Mouse (Mus musculus) c-Kit-positive CD71-positive TER-119-positive erythroid progenitor cells, embryonic 14.5 days (primary cell): ENCODE measurements at regions not wholly inside any gene's neighbourhood (a gene's known extent, or its start where the extent isn't known, plus 50 kb on each side); places are given as distances from the start of the nearest gene placed in this dataset.

Experiments used
- DNase-seq: peaks from one replicate; pipeline ENCODE4 v3.0.0-alpha.2; 2013; ENCODE audit warnings: low spot score

- no peak for DNase-seq
These were observed 229.1 kb upstream of the G2e3 start for GRCm38 (mm10) chr12:51118781-51119180.

GRCm38 (mm10) chr12:51118021-51118694 is 229.7 kb upstream of the G2e3 start:
- DNase-seq: no peak

GRCm38 (mm10) chr12:51117436-51118020 is 230.3 kb upstream of the G2e3 start:
- no peak for DNase-seq

DNA sequence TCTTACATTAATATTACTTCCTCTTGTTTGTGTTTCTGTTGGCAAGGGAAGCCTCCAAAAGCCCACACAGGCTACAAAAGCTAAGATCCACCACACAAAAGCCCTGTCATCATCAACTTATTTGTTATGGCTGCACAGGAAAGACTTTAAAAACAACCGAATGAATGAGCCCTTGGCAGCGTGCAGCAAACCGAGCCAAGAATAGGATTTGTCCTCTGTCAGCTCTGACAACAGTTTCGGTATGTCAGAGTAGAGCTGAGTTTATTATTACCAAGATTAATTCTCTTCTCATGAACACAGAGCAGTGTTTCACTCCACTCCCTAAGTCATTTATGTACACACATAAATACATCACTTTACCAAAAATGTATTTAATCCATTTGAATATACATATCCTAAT is 236.1 kb upstream of the G2e3 start:
- no peak for DNase-seq

- no peak for DNase-seq
These were observed 239.8 kb upstream of the G2e3 start for GRCm38 (mm10) chr12:51108044-51108443.

GRCm38 (mm10) chr12:51103541-51104042 is 244.3 kb upstream of the G2e3 start:
- DNase-seq: no peak

GRCm38 (mm10) chr12:51101636-51102035 is 246.2 kb upstream of the G2e3 start:
- no peak for DNase-seq

GRCm38 (mm10) chr12:51100868-51101267 is 247.0 kb upstream of the G2e3 start:
- no peak for DNase-seq

GRCm38 (mm10) chr12:51095974-51096373 is 251.9 kb upstream of the G2e3 start:
- DNase-seq: no peak

GRCm38 (mm10) chr12:51089324-51089723 is 258.5 kb upstream of the G2e3 start:
- no peak for DNase-seq

DNA sequence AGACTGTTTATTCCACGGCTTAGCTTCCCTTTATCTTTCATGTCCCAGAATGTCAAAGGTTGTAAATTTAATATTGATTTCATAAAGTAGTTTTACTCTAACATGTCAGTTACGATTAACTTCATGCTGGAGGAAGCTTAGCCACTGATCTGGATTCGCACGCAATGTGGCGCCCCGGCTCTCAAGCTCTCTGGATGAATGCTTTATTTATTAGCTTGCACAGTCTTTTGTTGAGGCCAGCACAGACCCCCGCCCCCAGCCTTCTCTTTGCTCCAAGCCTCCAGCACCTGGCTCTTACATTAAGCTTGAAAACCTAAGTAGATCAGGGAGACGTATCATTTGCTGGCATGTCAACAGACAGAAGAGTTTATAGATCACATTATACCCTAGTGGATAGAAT is 266.1 kb upstream of the G2e3 start:
- DNase-seq: no peak

DNA sequence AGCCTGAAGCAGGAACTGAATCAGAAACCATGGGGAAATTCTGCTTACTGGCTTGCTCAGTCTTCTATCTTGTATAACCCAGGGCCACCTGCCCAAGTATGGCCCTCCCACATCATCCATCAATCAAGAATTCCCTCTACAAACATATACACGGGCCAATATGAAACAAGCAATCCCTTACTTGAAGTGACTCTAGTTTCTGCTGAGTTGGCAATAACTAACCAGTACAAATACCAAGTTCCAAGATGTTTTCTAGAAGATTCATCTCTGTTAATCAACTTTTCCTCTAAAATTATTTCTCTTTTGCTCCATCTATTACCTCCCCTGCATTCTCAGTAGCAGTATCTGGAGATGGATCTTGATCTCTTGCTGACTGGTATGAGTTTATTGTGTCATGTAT is 274.4 kb upstream of the G2e3 start:
- no peak for DNase-seq

- no peak for DNase-seq
These were observed 286.9 kb upstream of the G2e3 start for GRCm38 (mm10) chr12:51060931-51061330.

DNA sequence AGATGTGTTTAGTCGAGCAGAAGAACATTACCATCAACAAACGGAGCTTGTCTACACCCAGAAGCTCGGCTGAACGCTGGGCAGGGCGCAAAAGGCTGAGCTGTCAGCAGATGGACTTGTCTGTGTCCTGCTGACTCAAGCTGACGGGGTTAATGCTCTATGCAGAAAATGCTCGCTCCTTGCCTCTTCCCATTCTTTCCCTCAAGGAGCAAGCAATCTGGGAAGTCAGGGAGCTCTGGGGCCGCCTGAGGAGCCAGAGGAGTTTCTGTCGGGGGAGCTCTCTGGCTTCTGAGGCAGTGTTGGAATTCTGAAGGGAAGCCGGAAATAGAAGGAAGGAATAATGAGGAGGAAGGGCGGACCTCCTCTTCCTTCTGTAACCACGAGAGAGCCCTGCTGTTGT is 289.3 kb upstream of the G2e3 start:
- DNase-seq: no peak

- no peak for DNase-seq
These were observed 289.8 kb upstream of the G2e3 start for GRCm38 (mm10) chr12:51058104-51058503.

DNA sequence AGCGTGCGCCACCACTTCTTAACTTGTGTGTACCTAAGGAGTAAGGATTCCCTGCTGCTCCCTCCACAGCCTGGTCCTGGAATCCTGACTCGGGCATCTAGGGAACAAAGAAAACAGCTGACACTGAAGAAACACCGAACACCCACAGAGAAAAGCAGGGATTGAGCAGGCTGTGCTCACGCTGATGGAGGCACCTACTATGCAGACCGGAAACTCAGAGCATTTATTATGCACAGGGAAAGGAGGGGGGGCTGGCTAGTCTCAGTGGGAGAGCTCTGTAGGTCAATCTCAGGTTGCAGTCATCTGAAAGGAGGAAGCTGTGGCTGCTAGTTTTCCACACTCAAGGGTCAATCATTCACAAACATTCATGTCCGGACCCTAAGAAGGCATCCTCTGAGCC is 300.7 kb upstream of the G2e3 start:
- DNase-seq: no peak

- DNase-seq: no peak
These were observed 302.4 kb upstream of the G2e3 start for GRCm38 (mm10) chr12:51045437-51045836.

GRCm38 (mm10) chr12:51045020-51045419 is 302.8 kb upstream of the G2e3 start:
- DNase-seq: no peak

DNA sequence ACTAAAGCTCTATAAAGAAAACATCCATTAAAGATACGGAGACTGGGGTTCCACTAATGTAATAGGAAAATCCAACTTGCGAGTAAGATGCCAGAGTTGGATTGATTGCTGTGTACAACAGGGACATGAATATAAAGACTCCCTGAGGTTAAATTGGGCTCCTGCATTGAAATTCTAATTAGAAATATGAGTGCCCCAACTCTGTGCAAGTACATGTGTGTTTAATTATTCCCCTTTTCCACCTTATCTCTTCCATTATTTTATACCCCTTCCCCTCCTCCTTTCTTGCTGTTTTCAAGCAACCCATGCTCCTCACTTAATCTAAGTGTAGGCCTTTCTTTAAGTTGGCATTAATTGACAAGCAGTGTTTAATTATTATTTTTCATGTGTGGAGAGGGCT is 315.7 kb upstream of the G2e3 start:
- no peak for DNase-seq

DNA sequence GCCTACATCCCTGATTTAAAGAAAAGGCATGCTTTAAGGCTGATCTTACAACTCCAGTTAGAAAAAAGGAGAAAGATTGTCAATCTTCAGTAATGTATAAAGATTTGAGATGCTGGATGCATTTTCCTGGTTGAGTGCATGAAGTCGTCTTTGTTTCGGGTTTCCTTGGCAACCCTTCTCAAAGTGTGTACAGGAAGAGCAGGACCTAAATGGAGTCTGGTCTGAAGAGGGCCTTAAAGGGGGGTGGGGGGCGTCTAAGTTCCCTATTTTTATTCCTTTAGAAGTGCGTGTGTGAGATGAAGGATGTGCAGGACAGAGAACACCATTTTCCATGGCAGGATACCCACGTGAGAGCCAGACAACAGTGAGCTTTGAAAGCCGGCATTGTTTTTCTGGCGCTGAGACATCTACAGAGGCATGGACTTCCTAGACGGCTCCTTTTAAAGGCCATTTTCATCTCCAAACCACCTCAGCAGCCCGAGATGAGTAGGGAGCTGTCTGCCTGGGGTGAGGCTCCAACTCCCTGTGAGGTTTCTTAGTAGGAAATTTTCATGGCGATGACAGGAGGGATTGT is 319.2 kb upstream of the G2e3 start:
- DNase-seq: no peak

DNA sequence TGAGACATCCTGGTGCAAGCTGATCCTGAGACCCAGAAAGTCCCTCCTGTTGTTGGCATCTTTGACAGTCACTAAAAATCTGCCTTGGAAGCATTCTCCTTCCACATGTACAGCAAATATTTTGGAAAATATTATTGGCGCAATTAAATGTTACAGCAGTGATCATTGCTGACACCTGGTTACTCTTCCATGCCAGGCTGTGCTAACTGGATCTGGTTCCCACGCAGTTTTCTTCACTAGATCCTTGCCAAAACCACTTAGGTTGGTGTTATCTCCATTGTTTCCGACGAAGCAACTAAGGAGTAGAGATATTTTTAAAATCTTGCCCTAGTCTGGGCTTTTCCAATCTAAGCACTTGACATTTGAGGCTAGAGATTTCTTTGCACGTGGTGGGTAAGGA is 321.8 kb upstream of the G2e3 start:
- no peak for DNase-seq

- no peak for DNase-seq
These were observed 322.3 kb upstream of the G2e3 start for GRCm38 (mm10) chr12:51025531-51025930.

DNA sequence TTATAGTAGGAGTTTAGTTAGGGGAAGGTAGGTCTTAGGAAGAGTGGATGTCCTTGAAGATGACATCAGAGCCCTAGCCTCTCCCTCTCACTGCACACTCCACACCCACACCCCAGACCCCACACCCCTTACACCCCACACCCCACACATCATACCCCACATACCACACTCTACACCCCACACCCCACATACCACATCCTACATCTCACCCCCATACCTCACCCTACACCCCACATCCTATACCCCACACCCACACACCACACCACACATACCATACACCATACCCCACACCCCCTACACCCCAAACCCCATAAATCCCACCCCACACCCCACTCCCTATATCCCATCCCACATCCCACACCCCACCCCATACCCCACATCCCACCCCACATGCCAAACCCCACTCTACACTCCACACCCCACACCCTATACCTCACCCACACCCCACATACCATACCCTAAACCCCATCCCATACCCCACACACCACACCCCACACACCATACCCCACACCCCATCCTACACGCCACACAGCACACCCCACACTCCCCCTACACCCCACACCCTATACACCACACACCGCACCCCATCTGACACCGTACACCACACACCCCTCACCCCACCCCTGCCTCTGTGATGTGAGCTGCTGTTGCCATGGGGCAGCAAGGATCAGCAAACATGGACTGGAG is 323.7 kb upstream of the G2e3 start:
- DNase-seq: no peak
